Comparison of ENCODE assay signal across 8 mouse cellular contexts in the genomic region with DNA sequence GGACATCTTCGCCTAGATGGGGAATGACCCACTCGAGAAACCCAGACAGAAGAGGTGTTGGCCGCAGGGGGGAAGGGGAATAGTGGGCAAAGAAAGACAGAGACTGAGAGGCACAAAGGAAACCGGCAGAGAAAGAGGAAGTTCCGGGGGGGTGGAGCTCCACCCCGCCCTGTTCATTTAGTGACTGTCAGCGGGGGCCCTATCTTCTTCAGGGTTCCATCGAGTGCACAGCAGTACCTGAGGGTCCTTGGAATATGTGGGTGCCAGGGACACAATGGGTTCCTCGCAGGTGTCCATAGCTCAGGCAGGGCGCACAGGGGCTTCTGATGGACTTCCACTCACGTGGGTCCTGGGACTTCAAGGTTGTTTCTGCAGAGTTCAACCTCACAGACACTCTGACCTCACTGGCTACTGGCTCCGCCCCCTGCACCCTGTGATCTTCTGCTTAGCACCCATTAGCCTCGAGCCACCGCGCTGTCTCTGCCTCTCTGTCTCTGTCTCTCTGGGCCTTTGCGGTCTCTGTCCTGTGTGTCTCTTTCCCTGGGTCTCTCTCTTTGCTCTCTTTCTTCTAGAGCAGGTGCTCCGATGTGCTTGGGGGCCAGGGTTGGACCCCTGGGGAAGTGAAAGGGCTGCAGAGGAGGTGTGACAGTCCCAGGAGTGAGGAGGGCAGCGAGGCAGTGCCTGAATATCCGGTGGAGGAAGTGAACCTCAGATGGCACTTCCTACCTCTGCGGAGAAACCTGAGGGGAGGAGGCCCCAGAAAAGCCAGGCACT. TPM values are rescaled to one million over a fixed set of nuclear protein-coding genes. Genes with fewer than 3 reads are reported as not detected.
DNase-seq lines count a peak whose midpoint lies in the region; ATAC-seq and TF ChIP-seq lines count a peak whose summit lies in the region.

A gene (minus strand): TSS at position 393 of the 774 bp plus-strand sequence.

- H3K4me1 ChIP-seq in heart, postnatal 0 days (ENCODE audit: control insufficient read depth, insufficient read depth): peaks cover 22% of the 10 kb centered on the region

- no peak for TF ChIP-seq CTCF in heart, postnatal 0 days (IDR thresholded peaks at IDR 0.05; ENCODE audit: low read depth)

- H3K36me3 ChIP-seq in heart, postnatal 0 days (replicated peaks; ENCODE audit: control insufficient read depth, insufficient read depth, low read length): no peaks in the 10 kb centered on the region

- no peak for ATAC-seq in heart, postnatal 0 days (ENCODE audit: insufficient read depth, low read depth)
- peak; percentile 82 for ATAC-seq in megakaryocyte progenitor cell, adult 5-6 weeks (replicated peaks; ENCODE audit: poor library complexity)

- TF ChIP-seq EP300 in heart, postnatal 0 days (IDR thresholded peaks at IDR 0.05; ENCODE audit: low read depth): no peak

- peak within 1 kb of the TSS; percentile 22; the same call in 1 of the 2 replicates for H3K4me2 ChIP-seq in heart, postnatal 0 days (ENCODE audit: low read depth, low read length)

- H3K4me3 ChIP-seq in heart, postnatal 0 days (ENCODE audit: low read depth, low read length): peak within 1 kb of the TSS; percentile 22; the same call in 1 of the 2 replicates

- H3K9ac ChIP-seq in heart, postnatal 0 days (replicated peaks; ENCODE audit: low read depth, low read length): no peak within 1 kb of the TSS; the same call in 1 of the 2 replicates

- WGBS in heart, postnatal 0 days: 37% methylated on average over 20 of the region's 20 CpGs

- DNase-seq in urinary bladder, adult 2 months (ENCODE audit: low spot score): no peak
- no peak for DNase-seq in urinary bladder, postnatal 14 days (ENCODE audit: low spot score)
- no peak for DNase-seq in heart, postnatal 0 days (ENCODE audit: low spot score)
- DNase-seq in thymus, postnatal 4 days: peak; percentile 86
- no peak for DNase-seq in retina, postnatal 1 day
- no peak for DNase-seq in left cerebral cortex, adult 8-10 months (ENCODE audit: low spot score in 2 of 2)
- no peak for DNase-seq in adrenal gland, adult 2 months

- no peaks in the 10 kb centered on the region for H3K27me3 ChIP-seq in heart, postnatal 0 days (ENCODE audit: control insufficient read depth, insufficient read depth, low read length)

- H3K27ac ChIP-seq in heart, postnatal 0 days (ENCODE audit: low read depth): no peak within 1 kb of the TSS

- no peaks in the 10 kb centered on the region for H3K9me3 ChIP-seq in heart, postnatal 0 days (replicated peaks; ENCODE audit: control insufficient read depth, low read length)

RNA-seq across cellular contexts. Expression of the gene that starts here (rescaled TPM):
- polyA plus RNA-seq in urinary bladder, adult 2 months (2012; rRNA removed): 12.3 and 15.1 TPM in 2 replicates
- 0.97 TPM in 1 of 2 replicates, not detected in the other for total RNA-seq in heart, postnatal 0 days (2014; rRNA removed; ENCODE audit: low replicate concordance)
- 1.9 and 2.3 TPM in 2 replicates for polyA plus RNA-seq in heart, postnatal 0 days (2015; fragmentation: Nextera tagmentation; extraction: Ambion mirVana)
- total RNA-seq in megakaryocyte progenitor cell, adult 5-6 weeks (2015): 104 and 124 TPM in 2 replicates
- 76.6 and 81.9 TPM in 2 replicates for total RNA-seq in megakaryocyte progenitor cell, adult 5-6 weeks (2017)
- total RNA-seq in left cerebral cortex, adult 8-10 months (2022): 10 to 100 TPM in 2 of 4 experiments, 1 to 10 TPM in 2; 5.0 to 18.9 (median 11.9) TPM
- 1 to 10 TPM; 2.9 to 5.2 TPM for total RNA-seq in adrenal gland, adult 2 months (2021)
- 10.9 and 14.3 TPM in 2 replicates for polyA plus RNA-seq in adrenal gland, adult 2 months (2012; rRNA removed)
